Mouse (Mus musculus) CH12.LX (cell line): ENCODE data around the gene Kif11. TPM values are rescaled to one million over a fixed set of nuclear protein-coding genes. Genes with fewer than 3 reads are reported as not detected.

Experiments
- DNase-seq: peaks from one replicate; pipeline ENCODE4 v3.0.0-alpha.2; 2013; ENCODE audit errors: extremely low read depth
- H3K27ac ChIP-seq: 2 replicates; pipeline ENCODE4 v1.5.1; 2012; ENCODE audit warnings: low read depth, mild to moderate bottlenecking, control low read depth, moderate library complexity; ENCODE audit not compliant: insufficient read depth
- H3K27me3 ChIP-seq: replicated peaks from 2 replicates; pipeline ENCODE3; 2012; ENCODE audit warnings: inconsistent platforms
- H3K36me3 ChIP-seq, 2 experiments: replicated peaks in 1 of 2; 2 replicates each; pipeline versions ENCODE3 to v1.6.1; 2012; ENCODE audit warnings: inconsistent platforms in 1 of 2, low read length in 1 of 2, mild to moderate bottlenecking in 1 of 2, mixed read lengths in 1 of 2, moderate library complexity in 1 of 2; ENCODE audit not compliant: control insufficient read depth in 1 of 2, insufficient read depth in 1 of 2
- H3K4me1 ChIP-seq, 2 experiments: 2 replicates each; pipeline ENCODE4 v1.6.1; 2012; ENCODE audit warnings: inconsistent platforms in 1 of 2, moderate library complexity in 1 of 2; ENCODE audit not compliant: insufficient read depth in 2 of 2, control insufficient read depth in 1 of 2
- H3K4me2 ChIP-seq: 2 replicates; pipeline ENCODE4 v1.6.1; 2012; ENCODE audit warnings: low read depth, mild to moderate bottlenecking, control low read depth; ENCODE audit not compliant: poor library complexity, insufficient read depth, severe bottlenecking
- H3K4me3 ChIP-seq, 3 experiments: fragments of 150-350 bp in 1 of 3; sonication (generic) in 1 of 3; replicated peaks in 1 of 3; 2 replicates each; pipeline versions ENCODE3 to v1.5.1; 2011 to 2012; ENCODE audit warnings: low read depth in 2 of 3, low read length in 2 of 3, mild to moderate bottlenecking in 2 of 3, moderate library complexity in 2 of 3, control low read depth in 1 of 3, improper control_type of control experiment in 1 of 3, inconsistent platforms in 1 of 3, mixed read lengths in 1 of 3; ENCODE audit not compliant: poor library complexity in 1 of 3
- H3K79me2 ChIP-seq: replicated peaks from 2 replicates; pipeline ENCODE4 v1.6.1; 2012; ENCODE audit warnings: mild to moderate bottlenecking, moderate library complexity; ENCODE audit not compliant: control insufficient read depth, poor library complexity, insufficient read depth, severe bottlenecking; ENCODE audit errors: extremely low read depth
- H3K9ac ChIP-seq: 2 replicates; pipeline ENCODE4 v1.6.1; 2012; ENCODE audit warnings: low read depth, mild to moderate bottlenecking, control low read depth, moderate library complexity; ENCODE audit not compliant: insufficient read depth
- H3K9me3 ChIP-seq: replicated peaks from 2 replicates; pipeline ENCODE3; 2012; ENCODE audit warnings: low read length, inconsistent platforms, mixed read lengths
- BHLHE40 ChIP-seq: IDR thresholded peaks from 2 replicates; pipeline ENCODE4 v1.6.1; 2011; ENCODE audit warnings: mild to moderate bottlenecking, low read depth, low read length, improper control_type of control experiment
- CHD2 ChIP-seq: IDR thresholded peaks from 2 replicates; pipeline ENCODE4 v1.6.1; 2011; ENCODE audit warnings: low read length, improper control_type of control experiment
- CTCF ChIP-seq, 2 experiments: IDR thresholded peaks in 1 of 2; conservative IDR thresholded peaks in 1 of 2; 2 replicates each; pipeline ENCODE4 v1.5.1; 2011 to 2012; ENCODE audit warnings: low read depth in 2 of 2, low read length in 2 of 2, improper control_type of control experiment in 1 of 2, inconsistent platforms in 1 of 2, mild to moderate bottlenecking in 1 of 2, moderate library complexity in 1 of 2
- GABPA ChIP-seq: IDR thresholded peaks from 2 replicates; pipeline ENCODE4 v1.6.1; 2012; ENCODE audit warnings: low read depth, low read length, improper control_type of control experiment, inconsistent platforms; ENCODE audit not compliant: insufficient replicate concordance
- JUN ChIP-seq: IDR thresholded peaks from 2 replicates; pipeline ENCODE4 v1.6.1; 2011; ENCODE audit warnings: low read depth, mild to moderate bottlenecking, low read length, improper control_type of control experiment, moderate library complexity; ENCODE audit not compliant: insufficient read depth
- KAT2A ChIP-seq: IDR thresholded peaks from 2 replicates; pipeline ENCODE4 v1.6.1; 2012; ENCODE audit warnings: low read length, improper control_type of control experiment, inconsistent platforms; ENCODE audit not compliant: insufficient replicate concordance
- MAX ChIP-seq: IDR thresholded peaks from 2 replicates; pipeline ENCODE4 v1.6.1; 2011; ENCODE audit warnings: low read length, improper control_type of control experiment
- MEF2A ChIP-seq: IDR thresholded peaks from 2 replicates; pipeline ENCODE4 v1.6.1; 2014; ENCODE audit warnings: low read depth, mild to moderate bottlenecking, inconsistent platforms, low read length, improper control_type of control experiment, borderline replicate concordance
- MXI1 ChIP-seq: IDR thresholded peaks from 2 replicates; pipeline ENCODE4 v1.6.1; 2011; ENCODE audit warnings: mild to moderate bottlenecking, low read depth, low read length, improper control_type of control experiment
- MYC ChIP-seq: IDR thresholded peaks from 2 replicates; pipeline ENCODE4 v1.6.1; 2011; ENCODE audit warnings: low read depth, mild to moderate bottlenecking, improper control_type of control experiment, low read length
- NELFE ChIP-seq: IDR thresholded peaks from 2 replicates; pipeline ENCODE4 v1.6.1; 2011; ENCODE audit warnings: low read depth, low read length, improper control_type of control experiment
- PAX5 ChIP-seq: IDR thresholded peaks from 2 replicates; pipeline ENCODE4 v1.6.1; 2012; ENCODE audit warnings: low read length, inconsistent platforms, mixed read lengths
- POLR2A ChIP-seq: IDR thresholded peaks from 2 replicates; pipeline ENCODE4 v1.6.1; 2011; ENCODE audit warnings: low read depth, mild to moderate bottlenecking, improper control_type of control experiment, low read length
- RCOR1 ChIP-seq: conservative IDR thresholded peaks from 2 replicates; pipeline ENCODE4 v1.6.1; 2012; ENCODE audit warnings: low read depth, mild to moderate bottlenecking, inconsistent platforms, low read length, improper control_type of control experiment
- TCF12 ChIP-seq: IDR thresholded peaks from 2 replicates; pipeline ENCODE4 v1.6.1; 2014; ENCODE audit warnings: low read depth, mild to moderate bottlenecking, inconsistent platforms, low read length, improper control_type of control experiment
- UBTF ChIP-seq: IDR thresholded peaks from 2 replicates; pipeline ENCODE4 v1.6.1; 2012; ENCODE audit warnings: low read depth, mild to moderate bottlenecking, inconsistent platforms, low read length, improper control_type of control experiment, moderate library complexity
- USF2 ChIP-seq: conservative IDR thresholded peaks from 2 replicates; pipeline ENCODE4 v1.6.1; 2011; ENCODE audit warnings: low read depth, low read length, improper control_type of control experiment
- ZKSCAN1 ChIP-seq: IDR thresholded peaks from 2 replicates; pipeline ENCODE4 v1.6.1; 2012; ENCODE audit warnings: low read depth, inconsistent platforms, low read length, improper control_type of control experiment, borderline replicate concordance
- ZMIZ1 ChIP-seq: IDR thresholded peaks from 2 replicates; pipeline ENCODE4 v1.6.1; 2012; ENCODE audit warnings: low read depth, mild to moderate bottlenecking, inconsistent platforms, low read length, improper control_type of control experiment
- dilution Hi-C: fragments of 300-500 bp; cut with MboI; formaldehyde crosslinking; loops from 2 replicates; pipeline ENCODE4 v1.14.3; 2020; ENCODE audit warnings: low sequenced_read_pairs; ENCODE audit not compliant: extremely low pct_unique_long_range_greater_than_20kb, extremely low pct_ligation_motif_present
- in situ Hi-C: fragments of 300-500 bp; cut with MboI; formaldehyde crosslinking; loops from 3 replicates; pipeline ENCODE4 v1.14.3; 2019; ENCODE audit warnings: low sequenced_read_pairs, low pct_ligation_motif_present, low pct_unique_long_range_greater_than_20kb, mixed read lengths
- polyA plus RNA-seq: library from polyadenylated mRNA; unstranded; fragments of >175 nt; gene quantifications from 2 replicates; pipeline ENCODE4 v1.2.1, GENCODE M21; 2012; ENCODE audit warnings: low read depth; ENCODE audit not compliant: insufficient read length
- total RNA-seq, 2 experiments: library from RNA; depleted of rRNA; stranded (reverse); fragments of 300-350 nt in 1 of 2; fragments of >200 nt in 1 of 2; gene quantifications; 2 replicates each; pipeline ENCODE4 v1.2.3; 2012 to 2014

Gene Kif11
- total and polyA plus RNA-seq, 3 experiments, result 61.7 to 144 (median 67.8) TPM

- Histone ChIP-seq H3K4me1 (peaks cover 2 to 10% of the 10 kb centered on the region in 2 experiments; a peak in 3 of 4 replicates), H3K4me3 (no peak overlapping the region), H3K36me3 (peaks cover 0 to 5% of the 10 kb centered on the region in 2 experiments), H3K27ac (no peak overlapping the region), H3K4me2 (peak overlapping the region; percentile 13; the same call in 1 of the 2 replicates), H3K9me3 (no peaks in the 10 kb centered on the region), H3K27me3 (no peaks in the 10 kb centered on the region), H3K79me2 (no peaks in the 10 kb centered on the region), H3K9ac (peak overlapping the region; percentile 26; the same call in 1 of the 2 replicates)
- in situ Hi-C loops, result no loop called here
- dilution Hi-C loops, result no loop called here
- no peak for TF ChIP-seq UBTF
- no peak for TF ChIP-seq CTCF (conservative IDR thresholded peaks at IDR 0.05 in 1 of 2, IDR thresholded peaks at IDR 0.05 in 1 of 2; ENCODE audit: low read depth in 2 of 2, low read length in 2 of 2)
- TF ChIP-seq JUN, result no peak
- no peak for TF ChIP-seq GABPA
- TF ChIP-seq KAT2A, result no peak
- TF ChIP-seq ZMIZ1, result no peak
- no peak for DNase-seq
Observed at GRCm38 (mm10) chr19:37448212-37448611, 72.0 kb downstream of the Kif11 start.

GRCm38 (mm10) chr19:37449246-37449645 lies 73.0 kb downstream of the Kif11 start:
- Histone ChIP-seq H3K4me2 (no peak overlapping the region), H3K9ac (no peak overlapping the region), H3K4me3 (no peak overlapping the region), H3K36me3 (peaks cover 0 to 2% of the 10 kb centered on the region in 2 experiments), H3K4me1 (peaks cover 2 to 10% of the 10 kb centered on the region in 2 experiments; a peak in 3 of 4 replicates), H3K27me3 (no peaks in the 10 kb centered on the region), H3K79me2 (no peaks in the 10 kb centered on the region), H3K27ac (no peak overlapping the region), H3K9me3 (no peaks in the 10 kb centered on the region)
- dilution Hi-C loops (no loop called here), in situ Hi-C loops (no loop called here)
- no peak for TF ChIP-seq RCOR1
- no peak for TF ChIP-seq MYC
- TF ChIP-seq MEF2A, result no peak
- TF ChIP-seq PAX5, result no peak
- no peak for TF ChIP-seq MAX
- no peak for TF ChIP-seq MXI1
- TF ChIP-seq USF2, result no peak
- TF ChIP-seq POLR2A, result no peak
- no peak for TF ChIP-seq KAT2A
- no peak for TF ChIP-seq CHD2
- TF ChIP-seq NELFE, result no peak
- TF ChIP-seq UBTF, result no peak
- TF ChIP-seq ZKSCAN1, result no peak
- TF ChIP-seq GABPA, result no peak
- no peak for TF ChIP-seq TCF12
- TF ChIP-seq BHLHE40, result no peak
- DNase-seq, result no peak
